Mouse (Mus musculus) monocyte, adult 5-6 weeks (primary cell): ENCODE results near the gene Hsp90b1. TPM values are rescaled to one million over a fixed set of nuclear protein-coding genes. Genes with fewer than 3 reads are reported as not detected.
A peak's percentile ranks its signal among the peaks of the same experiment; 100 is the strongest.
"Not testable (repeated sequence)": the region's sequence is repeated elsewhere in the genome, so short reads cannot be mapped to it uniquely, and the experiment has no call there.

Source experiments
- ATAC-seq: fragments of 153-309, 156-312 bp; replicated peaks from 2 replicates; pipeline ENCODE4 v1.8.0; 2017; ENCODE audit warnings: mild to moderate bottlenecking; ENCODE audit not compliant: low TSS enrichment, insufficient number of reproducible peaks, severe bottlenecking, poor library complexity, low FRiP score
- total RNA-seq: library from RNA; stranded (forward); fragments of 200-1000, 200-491, 200-594 nt; gene quantifications from 3 replicates; pipeline ENCODE4 v1.2.3, GENCODE M21; 2017

Hsp90b1 gene
- total RNA-seq, 1 experiment from 2014 or later, result 962 TPM

DNA sequence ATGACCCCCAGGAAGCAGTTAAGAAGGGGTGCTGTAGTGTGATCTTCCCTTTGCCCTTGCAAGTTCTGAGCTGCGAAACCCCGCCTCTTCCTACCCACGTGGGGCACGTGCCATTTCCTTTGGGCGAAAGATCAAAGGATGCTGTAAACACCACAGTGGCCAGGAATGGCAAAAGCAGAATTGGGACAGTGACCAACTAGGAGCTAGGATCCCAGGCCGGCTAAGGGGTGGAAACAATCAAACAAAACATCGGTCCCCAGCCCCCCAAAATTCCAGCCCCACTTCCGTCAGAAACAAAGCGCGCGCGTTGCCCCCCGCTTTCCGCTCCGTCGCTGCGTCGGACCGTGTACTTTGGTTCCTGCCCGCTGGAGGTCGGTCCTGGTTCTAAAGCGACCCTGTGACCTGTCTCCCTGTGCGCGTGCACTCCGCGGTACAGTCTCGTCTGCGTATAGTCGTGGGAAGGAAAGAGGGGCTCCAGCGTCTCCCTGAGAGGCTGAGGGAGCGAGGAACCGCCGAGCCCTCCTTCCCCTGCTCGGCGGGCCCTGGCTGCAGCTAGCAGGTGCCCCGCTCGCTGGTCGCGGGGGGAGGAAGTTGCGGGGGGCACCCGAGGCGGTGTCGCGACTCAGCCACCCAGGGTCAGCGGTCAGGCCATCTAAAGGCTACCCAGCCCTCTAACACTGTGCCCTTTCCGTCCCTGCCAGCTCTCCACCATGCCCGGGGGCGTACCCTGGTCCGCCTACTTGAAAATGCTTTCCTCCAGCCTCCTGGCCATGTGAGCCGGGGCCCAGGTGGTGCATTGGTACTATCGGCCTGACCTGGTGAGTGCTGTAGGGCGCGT lies 19.9 kb downstream of the Hsp90b1 start:
- ATAC-seq, result peak; percentile 79

DNA sequence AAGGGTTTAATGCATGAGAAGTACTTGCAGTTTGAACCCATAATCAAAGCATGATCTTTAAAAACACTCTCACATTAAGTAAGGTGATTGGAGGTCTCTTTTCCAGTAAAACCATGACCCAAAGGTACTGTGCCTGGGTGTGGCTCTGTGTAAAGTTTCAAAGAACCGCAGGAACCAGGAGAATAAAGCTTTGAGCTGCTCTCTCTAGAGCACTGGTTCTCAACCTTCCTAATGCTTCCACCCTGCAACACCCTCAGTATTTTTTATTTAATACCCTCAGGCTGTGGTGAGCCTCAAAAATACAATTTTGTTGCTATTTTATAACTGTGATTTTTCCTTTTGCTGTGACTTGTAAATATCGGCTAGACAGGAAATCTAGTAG lies 20.5 kb downstream of the Hsp90b1 start:
- ATAC-seq, result not testable (repeated sequence)

DNA sequence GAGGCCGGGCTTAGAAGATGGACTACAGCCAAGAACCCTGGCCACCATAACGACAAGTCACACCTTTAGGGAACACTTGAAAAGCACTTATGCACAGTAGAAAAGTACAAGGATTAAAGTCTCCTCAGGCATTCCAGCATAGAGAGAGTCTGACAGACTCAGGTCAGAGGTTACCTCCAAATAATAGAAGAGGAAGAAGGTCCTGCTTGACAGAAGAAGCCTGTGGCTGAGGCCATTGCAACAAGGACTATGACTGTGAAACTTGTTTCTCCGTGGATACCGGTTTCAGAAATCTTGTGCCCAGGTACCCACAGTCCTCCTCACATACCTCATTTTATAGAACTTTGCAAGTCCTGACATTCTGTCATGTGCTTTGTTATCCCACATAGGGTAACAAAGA lies 34.8 kb downstream of the Hsp90b1 start:
- not testable (repeated sequence) for ATAC-seq

Other genes with a start within 250 kb of the Hsp90b1 start
- 0.29 TPM in 1 of 3 replicates, not detected in the others for gene Syn3, start 206.6 kb downstream of the Hsp90b1 start, total RNA-seq
- 0.48 to 1.4 TPM (median 1.1 TPM) in 3 replicates for gene Ttc41, start 302 bp upstream of the Hsp90b1 start, total RNA-seq
- gene Gm49358, start 58.5 kb upstream of the Hsp90b1 start, total RNA-seq, result 1.6 TPM in 1 of 3 replicates, not detected in the others
- 2.2 to 4.7 TPM (median 2.6 TPM) in 3 replicates for gene Nt5dc3, start 73.5 kb upstream of the Hsp90b1 start, total RNA-seq